Mouse (Mus musculus) liver, postnatal 0 days (tissue): ENCODE results near the gene Pkhd1.

Experiments used
- CTCF ChIP-seq: sonication (generic); IDR thresholded peaks from 2 replicates; pipeline ENCODE4 v1.5.1; 2016; ENCODE audit warnings: antibody characterized with exemption, low read depth
- EP300 ChIP-seq: IDR thresholded peaks from 2 replicates; pipeline ENCODE4 v1.6.1; 2016; ENCODE audit warnings: antibody characterized with exemption, low read depth, mild to moderate bottlenecking

DNA sequence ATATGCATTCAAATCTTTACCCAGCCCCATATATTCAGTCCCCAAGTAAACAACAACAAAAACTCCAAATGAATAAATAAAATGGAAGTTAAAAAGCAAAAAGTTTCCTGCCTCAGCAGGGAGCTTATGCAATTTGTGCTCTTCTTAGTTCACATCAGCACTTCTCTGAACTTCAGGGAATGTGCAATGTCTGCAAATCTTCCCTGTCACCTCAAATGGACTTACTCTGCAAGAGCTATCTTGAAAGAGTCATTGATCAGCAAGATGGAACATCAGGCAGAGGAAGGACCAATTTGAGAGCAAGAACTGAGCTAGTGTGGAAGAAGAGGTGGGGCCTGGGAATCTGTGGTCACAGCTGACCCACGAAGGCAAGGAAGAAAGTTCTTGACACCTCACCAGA is 163.2 kb downstream of the Pkhd1 start:
- TF ChIP-seq EP300 (no peak), CTCF (no peak)
